Mouse (Mus musculus) adrenal gland, adult 2 months (tissue): ENCODE measurements around the gene Cfap69. TPM values are rescaled to one million over a fixed set of nuclear protein-coding genes. Genes with fewer than 3 reads are reported as not detected.

Experiments
- DNase-seq: peaks from one replicate; pipeline ENCODE4 v3.0.0; 2021
- polyA plus RNA-seq: library from polyadenylated mRNA; depleted of rRNA; stranded (reverse); fragments of >200 nt; gene quantifications from 2 replicates; pipeline ENCODE4 v1.2.3, GENCODE M21; 2012
- total RNA-seq, 2 experiments: library from RNA; stranded (reverse); gene quantifications; 2 replicates each; pipeline ENCODE4 v1.2.3; 2021

Cfap69 gene
- total and polyA plus RNA-seq, 3 experiments, result 2.2 to 8.9 (median 7.9) TPM

- no peak for DNase-seq
Observed at GRCm38 (mm10) chr5:5657932-5658331, 6.1 kb downstream of the Cfap69 start.

GRCm38 (mm10) chr5:5648817-5649569, 15.0 kb downstream of the Cfap69 start:
- DNase-seq, result peak; percentile 50

GRCm38 (mm10) chr5:5646173-5646572, 17.9 kb downstream of the Cfap69 start:
- DNase-seq, result no peak

GRCm38 (mm10) chr5:5638496-5638895, 25.5 kb downstream of the Cfap69 start:
- DNase-seq, result no peak

GRCm38 (mm10) chr5:5625491-5625890, 38.5 kb downstream of the Cfap69 start:
- DNase-seq, result no peak

GRCm38 (mm10) chr5:5618329-5618728, 45.7 kb downstream of the Cfap69 start:
- peak; percentile 2 for DNase-seq

- no peak for DNase-seq
Observed at GRCm38 (mm10) chr5:5610540-5610939, 53.5 kb downstream of the Cfap69 start.

- no peak for DNase-seq
Observed at GRCm38 (mm10) chr5:5587686-5588085, 76.4 kb downstream of the Cfap69 start.

GRCm38 (mm10) chr5:5573749-5574317, 90.2 kb downstream of the Cfap69 start, which contains the start of gene Gm8773:
Gm8773 (plus strand) TSS chr5:5573799.
- peak; percentile 10 for DNase-seq

GRCm38 (mm10) chr5:5562435-5562834, 101.6 kb downstream of the Cfap69 start:
- no peak for DNase-seq

GRCm38 (mm10) chr5:5561041-5561706, 102.9 kb downstream of the Cfap69 start:
- no peak for DNase-seq

- no peak for DNase-seq
Observed at GRCm38 (mm10) chr5:5559798-5560197, 104.2 kb downstream of the Cfap69 start.

- peak; percentile 94 for DNase-seq
Observed at GRCm38 (mm10) chr5:5559079-5559740, 104.8 kb downstream of the Cfap69 start, which contains the start of gene Gtpbp10. Gtpbp10 (minus strand) TSS chr5:5559538.

- DNase-seq, result no peak
Observed at GRCm38 (mm10) chr5:5551110-5551509, 112.9 kb downstream of the Cfap69 start.

- no peak for DNase-seq
Observed at GRCm38 (mm10) chr5:5540385-5540784, 123.7 kb downstream of the Cfap69 start.

- DNase-seq, result no peak
Observed at GRCm38 (mm10) chr5:5539771-5540170, 124.3 kb downstream of the Cfap69 start.

- no peak for DNase-seq
Observed at GRCm38 (mm10) chr5:5536131-5536530, 127.9 kb downstream of the Cfap69 start.

- no peak for DNase-seq
Observed at GRCm38 (mm10) chr5:5533656-5534420, 130.2 kb downstream of the Cfap69 start.
